Mouse (Mus musculus): ENCODE data around the gene 4931428F04Rik.

4931428F04Rik gene

DNA sequence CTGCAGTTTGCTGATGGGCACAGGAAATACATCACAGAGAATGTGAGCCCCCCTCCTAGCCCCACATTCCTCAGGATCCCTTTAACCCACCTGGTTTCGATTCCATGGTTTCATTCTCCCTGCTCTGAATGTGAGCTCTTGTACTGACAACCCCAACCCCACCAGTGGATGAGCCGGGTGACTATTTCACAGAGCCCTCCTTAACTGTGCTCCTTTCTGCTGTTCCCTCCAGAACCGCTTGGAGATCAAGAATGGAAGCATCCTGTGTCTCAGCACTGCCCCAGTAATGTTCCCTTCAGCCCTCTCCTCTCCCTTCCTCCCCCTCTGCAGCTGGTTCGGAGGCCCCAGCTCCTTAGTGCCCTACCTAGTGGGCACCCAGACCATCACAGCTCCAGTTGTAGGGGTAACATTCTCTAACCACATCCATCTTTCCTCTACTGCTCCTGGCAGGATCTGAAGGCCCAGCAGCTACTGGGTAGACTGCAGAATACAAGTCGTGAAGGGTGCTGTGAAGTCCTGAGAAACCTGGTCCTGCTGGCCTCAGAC, 16.6 kb upstream of the 4931428F04Rik start:
- DNase-seq: peak; percentile 31 to 45

DNA sequence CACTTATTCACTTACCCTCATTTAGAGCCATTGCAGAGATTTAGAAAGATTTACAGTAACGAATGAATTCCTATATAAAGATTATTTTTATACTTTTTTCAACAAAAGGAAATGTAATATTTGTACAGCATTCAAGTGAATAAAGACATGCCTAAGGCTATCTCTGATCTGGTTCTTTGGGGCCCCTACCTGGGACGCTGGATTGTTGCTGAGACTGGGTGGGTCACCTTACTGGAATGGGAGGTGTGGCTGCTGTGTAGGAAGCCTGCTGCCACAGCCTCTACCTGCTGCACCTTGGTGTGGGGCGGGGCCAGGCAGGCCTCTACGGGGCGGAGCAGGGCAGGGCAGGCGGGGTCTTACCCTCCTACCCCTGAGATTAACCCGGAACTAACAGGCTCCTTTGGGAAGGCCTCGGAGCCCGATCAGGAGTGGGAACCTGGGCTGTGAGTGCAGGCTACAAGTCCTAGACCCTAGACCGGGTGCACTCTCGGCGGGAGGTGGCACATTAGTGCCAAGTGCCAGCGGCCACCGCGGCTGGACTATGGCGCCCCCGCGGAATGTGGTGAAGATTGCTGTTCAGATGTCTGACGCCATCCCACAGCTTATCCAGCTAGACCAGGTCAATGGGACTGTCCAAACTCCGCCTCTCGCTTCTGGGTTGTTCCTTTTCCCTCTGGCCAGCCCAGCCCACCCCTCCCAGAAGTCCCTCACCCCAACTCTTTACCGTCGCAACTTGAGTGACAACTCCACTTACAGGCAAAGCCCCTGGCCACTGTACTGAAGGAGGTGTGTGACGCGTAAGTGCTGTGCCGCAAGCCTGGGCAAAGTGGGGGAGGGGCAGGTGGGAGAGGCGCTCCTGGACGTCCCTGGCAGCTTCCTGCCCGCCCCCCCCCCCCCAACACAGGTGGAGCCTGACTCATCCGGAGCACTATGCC, 15.8 kb upstream of the 4931428F04Rik start, which contains the start of gene Elmo3:
TSS of gene Elmo3 (plus strand) at position 391 of the 935 bp plus-strand sequence.
- peak; percentile 80 to 84 for DNase-seq

- peak in 1 of 2 experiments; percentile 38 for DNase-seq
Measured at GRCm38 (mm10) chr8:105304325-105305210, 14.9 kb upstream of the 4931428F04Rik start.

DNA sequence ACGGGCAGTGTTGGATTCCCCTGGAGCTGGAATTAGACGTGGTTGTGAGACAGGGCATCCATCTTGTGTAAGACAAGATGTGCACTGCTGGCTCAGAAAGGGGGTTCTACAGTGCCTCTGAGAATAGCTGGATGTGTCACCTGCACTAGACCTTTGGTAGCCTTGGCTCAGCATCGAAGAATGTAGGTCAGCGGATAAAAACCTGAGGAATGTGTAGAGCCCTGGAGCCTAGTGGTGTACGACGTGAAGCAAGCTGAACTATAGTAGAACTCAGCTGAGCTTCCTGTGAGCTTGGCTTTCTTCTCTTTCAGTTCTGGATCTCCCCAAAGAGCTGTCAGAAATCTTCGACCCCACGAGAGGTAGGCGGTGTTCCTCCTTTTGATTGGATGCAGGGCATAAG, 14.2 kb upstream of the 4931428F04Rik start:
- no peak for DNase-seq

GRCm38 (mm10) chr8:105303396-105303795, 13.7 kb upstream of the 4931428F04Rik start:
- DNase-seq: no peak

DNA sequence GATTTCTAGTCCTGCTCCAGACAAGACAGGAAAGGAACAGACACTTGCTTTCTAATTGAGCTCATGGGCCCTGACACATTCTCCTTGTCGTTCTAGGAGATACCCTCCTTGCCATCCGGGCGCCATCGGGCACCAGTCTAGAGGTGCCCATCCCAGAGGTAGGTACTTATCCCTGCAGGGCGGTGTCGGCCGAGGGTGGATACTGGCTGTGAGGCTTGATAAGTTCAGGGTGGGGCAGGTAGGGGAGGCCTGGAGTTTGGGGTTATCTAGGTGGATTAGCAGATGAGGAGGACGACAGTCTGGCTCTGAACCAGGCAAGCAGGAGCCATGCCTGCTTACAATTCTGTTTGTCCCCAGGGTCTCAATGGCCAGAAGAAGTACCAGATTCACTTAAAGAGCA, 10.3 kb upstream of the 4931428F04Rik start:
- DNase-seq: no peak

DNA sequence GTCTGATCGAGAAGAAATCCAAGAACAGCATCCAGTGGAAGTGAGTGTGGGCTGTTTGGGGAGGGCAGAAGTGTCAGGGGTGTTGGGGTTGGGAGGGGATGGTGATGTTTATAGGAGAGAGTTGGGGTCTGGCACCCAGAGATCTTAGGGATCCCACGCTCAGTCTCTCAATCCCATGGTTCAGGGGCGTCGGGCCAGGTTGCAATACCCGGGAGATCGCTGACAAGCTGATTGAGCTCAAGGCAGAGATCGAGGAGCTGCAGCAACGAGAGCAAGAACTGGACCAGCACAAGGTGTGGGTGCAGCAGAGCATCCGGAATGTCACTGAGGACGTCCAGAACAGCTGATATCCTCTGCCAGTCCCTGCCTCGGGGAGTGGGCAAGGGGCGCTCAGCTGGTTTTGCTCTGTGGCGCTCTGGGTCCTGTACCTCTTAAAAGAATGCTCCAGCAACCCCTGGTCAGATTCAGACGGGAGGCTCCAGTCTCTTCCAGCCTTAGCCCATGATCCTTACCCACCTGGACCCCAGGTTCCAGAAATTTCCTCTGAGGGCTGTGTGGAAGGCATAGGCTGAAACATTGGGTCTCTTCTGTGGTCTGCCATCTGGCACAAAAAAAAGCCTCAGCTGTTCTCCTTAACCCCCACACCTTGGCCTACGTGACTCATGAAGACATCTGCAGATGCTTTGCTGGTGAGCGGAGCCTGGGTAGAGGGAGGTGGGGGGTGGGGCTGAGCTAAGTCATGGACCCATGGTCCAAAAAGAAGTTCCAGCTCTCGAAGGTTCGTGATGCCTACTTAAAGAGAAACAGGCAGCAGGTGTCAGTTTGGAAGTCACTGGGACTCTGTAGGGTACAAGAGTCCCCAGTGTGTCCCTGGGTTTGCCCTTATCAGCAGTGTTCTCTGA, 8.9 kb upstream of the 4931428F04Rik start:
- DNase-seq: no peak

DNA sequence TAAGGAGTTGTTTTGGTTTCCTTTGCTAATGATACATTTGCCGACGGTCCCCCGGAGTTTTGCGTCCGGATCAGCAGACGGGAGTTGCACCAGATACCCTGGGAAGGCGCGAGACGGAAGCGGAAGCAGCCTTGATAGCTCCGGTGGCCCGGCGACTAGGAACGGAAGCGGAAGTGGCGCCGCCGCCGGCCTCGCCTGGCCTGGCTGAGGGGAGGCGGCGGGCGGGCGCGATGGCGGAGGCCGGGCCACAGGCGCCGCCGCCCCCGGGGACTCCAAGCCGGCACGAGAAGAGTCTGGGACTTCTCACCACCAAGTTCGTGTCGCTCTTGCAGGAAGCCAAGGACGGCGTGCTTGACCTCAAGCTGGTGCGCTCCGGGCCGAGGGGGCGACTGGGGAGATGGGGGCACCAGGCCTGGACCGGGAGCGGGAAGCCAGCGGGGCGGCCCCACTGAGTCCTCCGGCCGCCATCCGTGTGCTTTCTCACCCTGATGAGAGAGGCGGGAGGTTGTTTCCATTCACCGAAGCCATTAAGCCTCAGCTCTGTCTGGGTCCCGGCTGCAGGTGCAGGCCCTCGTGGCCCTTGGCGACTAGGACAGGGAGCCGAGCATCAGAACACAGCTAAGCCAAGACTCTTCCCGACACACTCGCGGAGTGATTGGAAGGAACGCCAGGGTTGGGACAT, 8.0 kb upstream of the 4931428F04Rik start, which contains the start of gene E2f4:
TSS of gene E2f4 (plus strand) at position 153 of the 682 bp plus-strand sequence.
- peak; percentile 91 to 95 for DNase-seq

- DNase-seq: no peak
Measured at GRCm38 (mm10) chr8:105295895-105296573, 6.4 kb upstream of the 4931428F04Rik start, which contains the start of gene Exoc3l. Gene Exoc3l (minus strand): TSS chr8:105296101.

GRCm38 (mm10) chr8:105295256-105295655, 5.6 kb upstream of the 4931428F04Rik start:
- no peak for DNase-seq

GRCm38 (mm10) chr8:105294776-105295175, 5.1 kb upstream of the 4931428F04Rik start:
- no peak for DNase-seq

DNA sequence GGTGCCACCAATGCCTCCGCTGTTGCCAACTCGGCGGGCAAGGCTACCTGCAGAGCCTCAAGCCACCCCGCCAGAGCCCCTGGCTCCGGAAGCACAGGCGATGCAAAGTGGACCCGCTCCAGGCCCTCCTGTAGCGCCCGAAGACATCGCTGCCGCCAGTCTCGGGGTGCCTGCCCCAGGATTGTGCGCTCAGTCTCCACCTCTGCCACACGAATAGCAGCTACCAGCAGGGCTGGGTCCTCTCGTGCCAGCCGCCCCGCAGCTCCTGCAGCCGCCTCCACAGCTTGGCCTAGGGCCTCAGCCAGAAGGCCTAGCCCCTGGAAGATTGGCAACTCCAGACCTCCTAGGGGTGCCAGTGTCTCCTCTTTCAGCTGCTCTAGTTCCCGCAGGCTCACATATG, 3.7 kb upstream of the 4931428F04Rik start:
- peak; percentile 86 to 87 for DNase-seq

- peak in 1 of 2 experiments; percentile 47 for DNase-seq
Measured at GRCm38 (mm10) chr8:105292471-105292870, 2.8 kb upstream of the 4931428F04Rik start.

DNA sequence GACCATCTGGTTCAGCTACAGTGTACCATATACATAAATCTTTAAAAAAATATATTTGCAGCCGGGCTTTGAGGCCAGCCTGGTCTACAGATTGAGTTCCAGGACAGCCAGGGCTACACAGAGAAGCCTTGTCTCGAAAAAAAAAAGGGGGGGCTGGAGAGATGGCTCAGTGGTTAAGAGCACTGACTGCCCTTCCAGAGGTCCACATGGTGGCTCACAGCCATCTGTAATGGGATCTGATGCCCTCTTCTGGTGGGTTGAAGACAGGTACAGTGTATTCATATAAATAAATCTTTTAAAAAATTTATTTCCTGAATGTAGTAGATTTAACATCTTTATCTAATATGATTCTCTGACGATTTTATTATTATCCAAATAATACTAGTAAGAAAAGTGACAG, 2.1 kb upstream of the 4931428F04Rik start:
- DNase-seq: peak in 1 of 2 experiments; percentile 43

- peak in 1 of 2 experiments; percentile 39 for DNase-seq
Measured at GRCm38 (mm10) chr8:105291364-105291763, 1.7 kb upstream of the 4931428F04Rik start.

DNA sequence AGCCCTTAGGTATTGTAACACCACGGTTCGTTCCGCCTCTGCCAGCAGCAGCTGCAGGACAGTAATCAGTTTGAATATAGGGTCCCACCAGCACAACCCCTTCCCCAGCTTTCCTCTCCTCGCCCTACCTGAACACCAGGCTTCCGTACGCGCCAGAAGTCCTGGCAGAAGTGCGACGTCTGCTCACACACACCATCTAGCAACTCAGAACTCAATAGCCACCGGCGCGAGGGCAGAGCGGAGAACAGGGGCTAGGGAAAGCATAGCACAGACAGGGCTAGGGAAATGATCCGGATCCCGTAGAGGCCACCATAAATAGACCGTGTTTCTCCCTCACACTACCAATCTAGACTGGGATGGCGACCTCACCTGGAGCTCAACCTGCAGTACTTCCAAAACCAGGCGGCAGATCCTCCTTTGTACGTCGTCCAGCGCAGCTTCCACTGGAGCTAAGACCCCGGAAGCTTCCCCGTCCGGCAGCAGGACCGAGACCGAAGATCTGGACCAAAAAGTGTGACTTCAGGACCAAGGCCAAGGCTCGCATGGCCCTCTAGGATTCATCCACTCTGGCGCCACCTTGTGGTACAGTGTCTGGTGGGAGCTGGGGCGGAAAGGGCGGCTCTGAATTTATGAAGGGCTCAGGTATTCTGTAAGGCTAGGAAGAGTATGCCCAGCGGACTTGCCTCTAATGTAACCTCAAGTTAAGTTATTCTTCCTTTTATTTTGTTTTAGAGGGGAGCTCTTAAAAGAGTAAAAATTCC, 1.1 kb upstream of the 4931428F04Rik start:
- DNase-seq: peak; percentile 88 to 97

DNA sequence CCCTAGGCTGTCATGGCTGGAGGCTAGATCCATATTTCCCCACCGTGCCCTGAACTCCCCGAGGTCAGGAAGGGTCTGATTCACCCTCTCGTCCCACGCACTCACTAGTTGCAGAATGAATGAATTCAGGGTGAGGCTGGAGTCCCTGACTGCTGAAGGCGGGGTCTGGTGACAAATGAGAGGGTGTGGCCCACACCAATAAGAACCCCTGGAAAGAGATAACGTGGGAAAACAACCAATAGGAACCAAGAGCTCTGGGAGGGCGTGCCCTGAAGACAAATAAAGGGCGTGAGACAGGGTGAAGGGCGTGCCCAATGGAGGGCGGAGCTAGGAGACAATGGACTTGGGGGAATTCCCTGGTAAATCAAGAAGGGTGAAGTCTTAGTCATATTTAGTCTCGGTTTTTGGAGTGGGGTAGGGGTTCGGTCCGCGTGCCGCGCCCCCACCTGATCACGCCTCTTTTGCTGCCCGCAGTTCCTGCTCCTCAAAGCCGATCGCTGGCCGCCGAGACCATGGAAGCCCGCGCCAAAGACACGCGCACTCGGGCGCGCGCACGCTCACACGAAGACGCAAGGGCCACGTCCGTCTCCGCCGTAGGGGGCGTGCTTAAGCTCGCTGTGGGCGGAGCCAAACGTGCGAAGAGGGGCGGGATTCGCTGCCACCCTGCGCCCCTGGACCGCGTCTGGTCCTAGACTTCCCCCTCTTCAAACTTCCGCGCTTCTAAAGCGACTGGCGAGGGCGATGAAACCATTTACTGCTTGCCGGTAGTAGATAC, 519 bp downstream of the 4931428F04Rik start:
- DNase-seq: peak; percentile 98 to 99

DNA sequence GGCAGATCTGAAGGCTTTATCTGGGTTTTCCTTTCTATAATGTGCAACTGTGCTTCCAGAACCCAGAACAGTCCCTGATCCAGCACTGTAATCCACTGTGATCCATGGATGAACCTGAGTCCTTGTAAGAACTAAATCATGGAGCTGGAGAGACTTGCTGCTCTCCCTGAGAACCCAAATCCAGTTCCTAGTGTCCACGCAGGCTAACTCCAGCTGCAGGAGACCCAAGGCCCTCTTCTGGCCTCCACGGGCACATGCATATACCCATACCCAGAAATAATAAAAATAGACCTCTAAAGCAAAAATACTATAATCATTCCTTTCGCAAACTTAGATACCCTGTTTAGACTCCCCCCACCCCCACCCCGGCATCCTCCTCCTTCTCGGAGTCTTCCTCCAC, 1.4 kb downstream of the 4931428F04Rik start:
- DNase-seq: peak in 1 of 2 experiments; percentile 13

- no peak for DNase-seq
Measured at GRCm38 (mm10) chr8:105286907-105287306, 2.8 kb downstream of the 4931428F04Rik start.
